Mouse (Mus musculus) thymus, adult 2 months (tissue): Measurements from ENCODE around the gene Dedd2.

Experiments used
- CTCF ChIP-seq: fragments of 200-500 bp; IDR thresholded peaks from 2 replicates; pipeline ENCODE4 v1.5.1; 2012; ENCODE audit warnings: mild to moderate bottlenecking, control low read depth, low read length, moderate library complexity, borderline replicate concordance; ENCODE audit not compliant: control insufficient read depth, poor library complexity, insufficient read depth; ENCODE audit errors: extremely low read depth
- POLR2A ChIP-seq: fragments of 200-500 bp; IDR thresholded peaks from 2 replicates; pipeline ENCODE4 v1.6.1; 2012; ENCODE audit warnings: mild to moderate bottlenecking, low read length, control low read depth, moderate library complexity; ENCODE audit not compliant: control insufficient read depth, poor library complexity, insufficient read depth; ENCODE audit errors: extremely low read depth

DNA sequence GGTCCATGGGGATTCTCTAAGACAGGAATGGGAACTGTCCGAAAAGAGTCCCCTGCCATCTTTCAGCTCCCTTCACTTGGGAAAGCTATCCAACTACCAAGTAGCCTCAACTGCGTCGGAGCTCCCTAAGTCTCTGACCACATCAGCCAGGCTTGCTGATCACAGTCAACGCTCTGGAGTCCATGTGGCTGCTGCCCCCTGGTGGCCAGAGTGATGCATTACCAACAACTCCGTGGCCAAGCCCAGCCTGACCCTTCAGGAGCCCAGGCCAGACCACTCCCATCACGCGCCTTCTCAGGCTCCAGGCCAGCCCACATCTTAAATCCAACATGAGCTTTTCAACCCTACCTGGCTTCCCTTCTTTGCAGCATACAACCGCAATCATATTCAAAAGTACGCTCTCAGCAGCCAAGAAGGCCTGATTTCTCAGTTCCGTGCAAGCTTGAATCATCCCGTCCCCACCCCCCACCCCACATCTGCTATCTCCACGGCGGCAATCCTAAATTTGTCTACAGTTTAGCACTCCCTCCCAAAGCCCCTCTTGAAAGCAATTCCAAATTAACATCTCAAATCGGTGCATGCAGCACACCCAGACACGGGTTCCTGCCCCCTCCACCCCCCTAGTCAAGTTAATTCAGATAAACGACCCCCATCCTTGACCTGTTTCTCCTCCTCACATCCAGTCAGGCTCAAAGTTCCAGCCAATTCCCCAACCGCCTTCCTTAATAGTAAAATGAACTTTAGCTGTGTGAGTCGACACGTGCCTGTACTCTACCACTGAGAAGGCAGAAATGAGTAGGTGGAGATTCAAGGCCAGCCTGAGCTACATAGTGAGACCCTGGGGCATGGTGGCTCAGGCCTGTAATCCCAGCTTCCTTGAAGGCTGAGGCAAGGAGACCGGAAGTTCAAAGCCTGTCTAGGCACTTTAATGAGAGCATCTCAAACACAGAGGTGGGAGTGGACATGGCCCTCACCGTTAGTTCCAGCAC is 32.5 kb downstream of the Dedd2 start:
- TF ChIP-seq POLR2A (no peak), CTCF (peak; percentile 90)
